Mouse (Mus musculus) brown adipose tissue, adult 24 weeks (tissue): Measurements from ENCODE around the gene Fstl4. TPM values are rescaled to one million over a fixed set of nuclear protein-coding genes. Genes with fewer than 3 reads are reported as not detected.

Source experiments
- H3K27ac ChIP-seq: fragments of 200-500 bp; replicated peaks from 2 replicates; pipeline ENCODE4 v1.5.1; 2012; ENCODE audit warnings: low read depth, mild to moderate bottlenecking, low read length
- H3K4me1 ChIP-seq: fragments of 200-500 bp; 2 replicates; pipeline ENCODE4 v1.6.1; 2012; ENCODE audit warnings: low read length, mixed read lengths; ENCODE audit not compliant: control insufficient read depth, insufficient read depth, insufficient read length
- H3K4me3 ChIP-seq: fragments of 200-500 bp; 2 replicates; pipeline ENCODE4 v1.5.1; 2012; ENCODE audit warnings: low read depth, mild to moderate bottlenecking, low read length, moderate library complexity; ENCODE audit not compliant: insufficient read depth
- polyA plus RNA-seq: library from polyadenylated mRNA; stranded (reverse); fragments of >200 nt; gene quantifications from 2 replicates; pipeline ENCODE4 v1.2.4, GENCODE M21; 2012; ENCODE audit not compliant: missing spikeins, insufficient read depth, insufficient read length

Gene Fstl4
- polyA plus RNA-seq, 1 experiment = not detected

- Histone ChIP-seq H3K4me1 (no peaks in the 10 kb centered on the region), H3K27ac (no peak overlapping the region)
Measured at GRCm38 (mm10) chr11:53009597-53009996, 245.2 kb downstream of the Fstl4 start.

GRCm38 (mm10) chr11:53011996-53012505 lies 247.6 kb downstream of the Fstl4 start:
- no peak overlapping the region for H3K27ac ChIP-seq
- H3K4me1 ChIP-seq = no peaks in the 10 kb centered on the region
- no peak overlapping the region for H3K4me3 ChIP-seq

More at GRCm38 (mm10) chr11:53009597-53009996, 245.2 kb downstream of the Fstl4 start:
- no peak overlapping the region for H3K4me3 ChIP-seq

GRCm38 (mm10) chr11:53013906-53014305 lies 249.5 kb downstream of the Fstl4 start:
- H3K4me3 ChIP-seq = no peak overlapping the region
- H3K27ac ChIP-seq = no peak overlapping the region
- no peaks in the 10 kb centered on the region for H3K4me1 ChIP-seq

GRCm38 (mm10) chr11:53016358-53017021 lies 252.1 kb downstream of the Fstl4 start:
- Histone ChIP-seq H3K27ac (no peak overlapping the region), H3K4me3 (no peak overlapping the region), H3K4me1 (no peaks in the 10 kb centered on the region)

- no peak overlapping the region for H3K4me3 ChIP-seq
Measured at GRCm38 (mm10) chr11:53019509-53019908, 255.1 kb downstream of the Fstl4 start.

GRCm38 (mm10) chr11:53024403-53024802 lies 260.0 kb downstream of the Fstl4 start:
- H3K27ac ChIP-seq = no peak overlapping the region
- no peak overlapping the region for H3K4me3 ChIP-seq
- no peaks in the 10 kb centered on the region for H3K4me1 ChIP-seq

More at GRCm38 (mm10) chr11:53019509-53019908, 255.1 kb downstream of the Fstl4 start:
- H3K27ac ChIP-seq = no peak overlapping the region
- no peaks in the 10 kb centered on the region for H3K4me1 ChIP-seq

GRCm38 (mm10) chr11:53025686-53026085 lies 261.3 kb downstream of the Fstl4 start:
- Histone ChIP-seq H3K4me1 (no peaks in the 10 kb centered on the region), H3K27ac (no peak overlapping the region), H3K4me3 (no peak overlapping the region)

- no peaks in the 10 kb centered on the region for H3K4me1 ChIP-seq
- no peak overlapping the region for H3K27ac ChIP-seq
- H3K4me3 ChIP-seq = no peak overlapping the region
Measured at GRCm38 (mm10) chr11:53028421-53029168, 264.2 kb downstream of the Fstl4 start.

GRCm38 (mm10) chr11:53031777-53032176 lies 267.3 kb downstream of the Fstl4 start:
- H3K4me3 ChIP-seq = no peak overlapping the region
- no peaks in the 10 kb centered on the region for H3K4me1 ChIP-seq
- H3K27ac ChIP-seq = no peak overlapping the region

GRCm38 (mm10) chr11:53032336-53032735 lies 267.9 kb downstream of the Fstl4 start:
- no peak overlapping the region for H3K27ac ChIP-seq
- H3K4me3 ChIP-seq = no peak overlapping the region
- H3K4me1 ChIP-seq = no peaks in the 10 kb centered on the region

- Histone ChIP-seq H3K4me1 (no peaks in the 10 kb centered on the region), H3K4me3 (no peak overlapping the region), H3K27ac (no peak overlapping the region)
Measured at GRCm38 (mm10) chr11:53035414-53035813, 271.0 kb downstream of the Fstl4 start.

- no peaks in the 10 kb centered on the region for H3K4me1 ChIP-seq
- no peak overlapping the region for H3K27ac ChIP-seq
- H3K4me3 ChIP-seq = no peak overlapping the region
Measured at GRCm38 (mm10) chr11:53046850-53047249, 282.4 kb downstream of the Fstl4 start.

GRCm38 (mm10) chr11:53054151-53054550 lies 289.7 kb downstream of the Fstl4 start:
- Histone ChIP-seq H3K4me3 (no peak overlapping the region), H3K27ac (no peak overlapping the region), H3K4me1 (no peaks in the 10 kb centered on the region)

GRCm38 (mm10) chr11:53055896-53056295 lies 291.5 kb downstream of the Fstl4 start:
- H3K4me1 ChIP-seq = no peaks in the 10 kb centered on the region
- H3K27ac ChIP-seq = no peak overlapping the region
- H3K4me3 ChIP-seq = no peak overlapping the region

- no peak overlapping the region for H3K4me3 ChIP-seq
- H3K27ac ChIP-seq = no peak overlapping the region
- H3K4me1 ChIP-seq = no peaks in the 10 kb centered on the region
Measured at GRCm38 (mm10) chr11:53056781-53057180, 292.3 kb downstream of the Fstl4 start.
